Mouse (Mus musculus) C2C12 (cell line): Measurements from ENCODE around the gene Zg16.

Experiments
- CEBPB ChIP-seq: IDR thresholded peaks from one replicate; pipeline ENCODE4 v1.6.1; 2011; ENCODE audit warnings: low read depth, mild to moderate bottlenecking, control low read depth, moderate library complexity
- CTCF ChIP-seq: IDR thresholded peaks from one replicate; pipeline ENCODE4 v1.5.1; 2011; ENCODE audit not compliant: control insufficient read depth, insufficient read depth, insufficient read length
- MYOD1 ChIP-seq: IDR thresholded peaks from one replicate; pipeline ENCODE4 v1.6.1; 2011; ENCODE audit warnings: low read depth; ENCODE audit not compliant: control insufficient read depth, insufficient read length
- USF1 ChIP-seq: IDR thresholded peaks from one replicate; pipeline ENCODE4 v1.6.1; 2011; ENCODE audit warnings: low read depth, mild to moderate bottlenecking, control low read depth, moderate library complexity

DNA sequence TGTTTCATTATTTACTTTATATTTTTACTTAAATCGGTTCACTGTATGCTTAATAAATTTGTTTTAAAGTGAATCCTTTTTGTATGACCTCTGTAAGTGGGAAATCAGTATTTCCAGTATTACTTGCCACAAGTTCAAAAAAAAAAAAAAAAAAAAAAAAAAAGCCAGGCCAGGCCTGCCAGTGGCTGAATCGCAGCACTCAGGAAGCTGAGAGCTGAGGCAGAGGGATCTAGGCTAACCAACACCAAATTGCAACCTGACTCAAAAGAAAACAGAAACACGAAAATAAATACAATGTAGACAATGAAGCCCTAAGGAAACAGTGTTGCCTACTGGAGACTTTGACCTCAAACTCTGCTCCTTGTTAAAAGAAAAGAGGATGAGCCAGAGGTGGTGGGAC is 6.8 kb upstream of the Zg16 start:
- TF ChIP-seq CTCF (no peak), USF1 (no peak), CEBPB (no peak), MYOD1 (no peak)
